Mouse (Mus musculus): ENCODE measurements at regions not wholly inside any gene's neighbourhood (a gene's known extent, or its start where the extent isn't known, plus 50 kb on each side); places are given as distances from the start of the nearest gene placed in this dataset.

DNA sequence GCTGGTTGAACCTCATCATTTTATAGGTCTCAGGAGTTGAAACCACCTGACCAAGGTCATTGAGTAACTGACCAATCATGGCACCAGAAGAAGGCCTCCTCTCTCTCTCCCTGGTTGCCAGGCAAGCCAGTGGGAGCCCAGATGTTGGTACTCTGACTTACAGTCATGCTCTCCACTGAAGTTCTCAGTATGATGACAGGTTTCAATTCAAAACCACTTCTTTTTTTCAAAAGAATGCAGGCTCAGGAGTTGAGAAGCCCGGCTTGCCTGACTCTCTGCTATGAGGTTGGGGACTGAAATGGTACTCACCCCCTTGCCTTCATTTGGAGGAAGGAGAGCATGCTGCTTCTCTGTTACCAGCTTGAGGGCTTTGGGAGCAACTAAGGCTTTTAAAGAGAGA lies 111.6 kb upstream of the Rpl34 start:
- no peak for DNase-seq (ENCODE audit: low read depth)
- no peak for TF ChIP-seq CTCF (IDR thresholded peaks at IDR 0.05; ENCODE audit: borderline replicate concordance, extremely low read depth, insufficient read depth, insufficient read length)
- no peak for TF ChIP-seq POLR2A (IDR thresholded peaks at IDR 0.05; ENCODE audit: borderline replicate concordance, extremely low read depth, insufficient read depth, insufficient read length, poor library complexity, severe bottlenecking)

DNA sequence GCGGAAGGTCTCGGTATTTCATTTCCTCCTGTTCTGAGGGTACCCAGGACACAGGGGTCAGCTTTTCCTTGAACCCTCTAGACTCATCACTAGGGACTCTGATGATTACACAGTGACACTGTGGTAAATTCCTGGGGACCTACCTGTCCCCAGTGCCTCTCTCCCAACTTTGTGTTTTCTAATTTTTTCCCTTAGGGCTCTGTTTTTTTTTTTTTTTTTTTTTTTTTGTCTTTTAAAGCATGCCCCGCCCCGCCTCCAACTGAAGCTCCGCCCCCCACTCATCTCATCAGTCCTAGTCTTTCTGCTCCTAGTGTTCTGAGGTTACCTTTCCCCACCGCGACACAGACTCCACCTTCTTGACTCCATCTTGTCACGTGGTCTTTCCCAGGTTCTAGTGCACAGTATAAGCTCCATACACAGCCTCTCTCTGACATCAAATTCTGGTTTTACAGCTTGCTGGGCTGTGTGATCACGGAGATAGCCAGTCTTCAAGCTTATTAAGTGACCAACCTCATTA lies 109.8 kb upstream of the Rpl34 start:
- no peak for TF ChIP-seq CTCF (IDR thresholded peaks at IDR 0.05; ENCODE audit: borderline replicate concordance, extremely low read depth, insufficient read depth, insufficient read length)
- no peak for TF ChIP-seq POLR2A (IDR thresholded peaks at IDR 0.05; ENCODE audit: borderline replicate concordance, extremely low read depth, insufficient read depth, insufficient read length, poor library complexity, severe bottlenecking)
- DNase-seq (ENCODE audit: low read depth): no peak

DNA sequence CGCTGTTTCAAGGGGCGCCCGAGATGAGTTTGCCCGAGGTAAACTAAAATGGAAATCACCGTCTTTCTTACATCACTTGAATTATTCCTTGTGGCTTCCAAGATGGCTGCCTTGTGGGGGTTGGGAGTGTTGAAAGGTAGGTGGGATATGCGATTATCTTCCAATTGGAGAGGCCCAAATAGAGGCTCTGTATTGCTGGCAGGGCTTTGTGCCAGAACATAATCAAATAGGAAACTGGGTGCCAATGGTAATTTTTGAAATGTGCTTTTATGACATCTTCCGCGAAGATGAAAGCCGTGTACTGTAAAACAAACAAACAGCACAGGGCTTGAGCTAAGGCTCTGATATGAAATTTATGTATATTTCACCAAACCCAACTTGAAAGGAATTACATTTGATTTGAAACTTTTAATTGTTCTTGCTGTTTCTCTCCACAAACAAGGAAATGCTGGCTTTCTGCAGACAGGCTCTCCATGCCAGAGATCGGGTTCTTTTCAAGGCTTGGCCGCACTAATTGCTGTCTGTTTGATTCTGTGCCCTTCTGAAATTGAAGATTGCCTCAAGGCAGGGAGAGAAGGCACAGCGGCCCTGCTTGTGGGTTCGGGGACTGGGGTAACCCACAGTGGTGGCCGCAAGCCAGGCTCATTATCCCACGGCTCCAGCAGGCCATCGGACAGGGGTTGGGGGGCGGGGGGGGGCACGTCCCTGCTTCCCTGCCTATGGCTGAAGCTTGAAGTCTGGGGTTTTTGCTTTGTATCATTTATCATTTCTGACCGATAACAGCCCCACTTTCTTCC lies 108.6 kb upstream of the Rpl34 start:
- DNase-seq (ENCODE audit: low read depth): peak; percentile 91

DNA sequence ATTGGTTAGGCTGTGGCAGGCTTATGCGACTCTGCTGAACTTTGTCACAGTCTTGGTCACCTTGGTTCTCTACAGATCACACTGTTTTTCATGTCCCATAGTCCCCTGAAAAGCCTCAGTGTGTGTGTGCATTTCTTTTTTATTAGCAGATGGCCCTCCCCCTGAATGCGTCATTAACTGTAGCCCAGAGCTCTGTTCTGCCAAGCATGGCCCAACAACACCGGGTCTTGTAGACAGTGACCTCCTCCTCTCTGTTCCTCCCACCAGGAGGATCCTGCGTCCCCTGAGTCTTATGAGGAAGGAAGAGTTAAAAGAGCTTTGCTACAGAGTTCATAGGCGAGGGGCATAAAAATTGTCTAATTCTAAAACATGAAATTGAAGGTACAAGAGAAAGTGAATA lies 103.5 kb upstream of the Rpl34 start:
- DNase-seq (ENCODE audit: low read depth): no peak
- TF ChIP-seq POLR2A (IDR thresholded peaks at IDR 0.05; ENCODE audit: borderline replicate concordance, extremely low read depth, insufficient read depth, insufficient read length, poor library complexity, severe bottlenecking): no peak
- TF ChIP-seq CTCF (IDR thresholded peaks at IDR 0.05; ENCODE audit: borderline replicate concordance, extremely low read depth, insufficient read depth, insufficient read length): no peak

More for the DNA sequence above, 108.6 kb upstream of the Rpl34 start:
- TF ChIP-seq POLR2A (IDR thresholded peaks at IDR 0.05; ENCODE audit: borderline replicate concordance, extremely low read depth, insufficient read depth, insufficient read length, poor library complexity, severe bottlenecking) (no peak), CTCF (IDR thresholded peaks at IDR 0.05; ENCODE audit: borderline replicate concordance, extremely low read depth, insufficient read depth, insufficient read length) (no peak)

DNA sequence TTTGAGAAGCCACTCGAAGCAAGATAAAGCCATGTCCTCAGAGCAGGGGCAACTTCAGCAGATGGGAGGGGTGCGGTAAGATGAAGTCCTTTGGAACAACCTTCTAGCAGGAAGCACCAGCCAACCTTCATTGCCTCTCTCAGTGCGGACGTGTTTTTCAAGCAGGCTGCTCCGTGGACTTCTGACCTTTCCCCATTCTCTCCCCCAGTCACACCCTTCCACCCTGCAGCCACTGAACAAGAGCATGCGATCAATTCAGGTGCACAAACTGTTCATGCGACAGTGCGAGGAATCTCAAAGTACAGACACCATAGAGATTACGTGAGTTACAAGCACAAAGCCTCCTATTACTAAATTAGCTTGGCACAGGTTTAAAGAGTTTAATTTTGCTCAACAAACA lies 102.9 kb upstream of the Rpl34 start:
- TF ChIP-seq POLR2A (IDR thresholded peaks at IDR 0.05; ENCODE audit: borderline replicate concordance, extremely low read depth, insufficient read depth, insufficient read length, poor library complexity, severe bottlenecking): no peak
- no peak for TF ChIP-seq CTCF (IDR thresholded peaks at IDR 0.05; ENCODE audit: borderline replicate concordance, extremely low read depth, insufficient read depth, insufficient read length)

DNA sequence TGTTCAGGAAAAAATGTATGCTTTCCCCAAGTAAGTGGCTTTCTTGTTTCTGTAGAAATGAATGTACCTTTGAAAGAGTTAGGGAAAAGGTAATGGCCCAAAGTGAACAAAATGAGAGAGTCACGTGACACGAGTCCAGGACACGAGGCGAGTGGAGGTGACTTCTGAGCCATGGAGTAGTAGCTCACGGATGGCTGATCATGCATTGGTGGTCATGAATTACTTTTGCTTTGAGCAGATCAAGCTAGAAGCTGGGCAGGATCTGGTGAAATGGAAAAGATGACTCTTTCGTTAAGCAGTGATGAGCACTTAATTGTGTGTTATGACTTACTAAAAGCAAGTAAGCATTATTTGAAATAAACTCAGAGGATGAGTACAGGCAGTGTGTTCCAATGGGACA lies 101.6 kb upstream of the Rpl34 start:
- TF ChIP-seq CTCF (IDR thresholded peaks at IDR 0.05; ENCODE audit: borderline replicate concordance, extremely low read depth, insufficient read depth, insufficient read length) (no peak), POLR2A (IDR thresholded peaks at IDR 0.05; ENCODE audit: borderline replicate concordance, extremely low read depth, insufficient read depth, insufficient read length, poor library complexity, severe bottlenecking) (no peak)
- no peak for DNase-seq (ENCODE audit: low read depth)

More for the DNA sequence above, 102.9 kb upstream of the Rpl34 start:
- DNase-seq (ENCODE audit: low read depth): no peak

DNA sequence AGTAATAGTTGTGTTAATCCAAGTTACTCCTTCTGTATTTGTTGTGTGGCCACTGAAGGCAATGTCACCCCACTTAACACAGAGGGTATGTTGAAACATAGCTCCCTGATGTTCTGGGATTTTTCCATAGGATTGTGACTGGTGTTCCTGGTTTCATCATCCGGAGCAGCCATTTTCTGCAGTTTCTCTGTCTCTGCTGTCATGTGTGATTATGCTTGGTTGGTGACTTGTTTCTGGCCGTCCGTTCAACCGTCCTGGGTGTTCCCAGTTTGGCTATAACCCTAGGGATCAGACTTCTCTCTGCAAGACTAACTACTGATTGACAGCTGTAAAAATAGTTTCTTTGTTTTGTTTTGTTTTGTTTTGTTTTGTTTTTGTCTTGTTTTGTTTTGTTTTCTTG lies 98.1 kb upstream of the Rpl34 start:
- TF ChIP-seq CTCF (IDR thresholded peaks at IDR 0.05; ENCODE audit: borderline replicate concordance, extremely low read depth, insufficient read depth, insufficient read length) (no peak), POLR2A (IDR thresholded peaks at IDR 0.05; ENCODE audit: borderline replicate concordance, extremely low read depth, insufficient read depth, insufficient read length, poor library complexity, severe bottlenecking) (no peak)
- no peak for DNase-seq (ENCODE audit: low read depth)

DNA sequence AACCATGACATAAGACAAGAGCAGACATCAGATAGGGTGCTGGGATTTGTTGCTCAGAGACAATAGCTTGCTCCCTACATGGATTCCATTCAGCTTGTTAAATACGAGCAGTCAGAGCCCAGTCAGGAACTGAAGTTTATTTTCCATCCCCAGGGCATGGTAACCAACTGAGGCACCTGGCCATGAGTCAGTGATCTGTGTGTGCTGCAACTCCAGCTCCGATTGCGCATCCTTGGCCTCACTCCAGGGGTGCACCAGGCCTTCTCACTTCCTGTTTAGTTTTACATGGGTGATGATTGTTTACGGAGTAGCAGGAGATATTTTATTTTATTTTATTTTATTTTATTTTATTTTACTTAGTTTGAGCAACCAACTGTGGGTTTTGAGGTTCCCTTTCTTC lies 97.7 kb upstream of the Rpl34 start:
- no peak for DNase-seq (ENCODE audit: low read depth)
- TF ChIP-seq POLR2A (IDR thresholded peaks at IDR 0.05; ENCODE audit: borderline replicate concordance, extremely low read depth, insufficient read depth, insufficient read length, poor library complexity, severe bottlenecking) (no peak), CTCF (IDR thresholded peaks at IDR 0.05; ENCODE audit: borderline replicate concordance, extremely low read depth, insufficient read depth, insufficient read length) (no peak)

DNA sequence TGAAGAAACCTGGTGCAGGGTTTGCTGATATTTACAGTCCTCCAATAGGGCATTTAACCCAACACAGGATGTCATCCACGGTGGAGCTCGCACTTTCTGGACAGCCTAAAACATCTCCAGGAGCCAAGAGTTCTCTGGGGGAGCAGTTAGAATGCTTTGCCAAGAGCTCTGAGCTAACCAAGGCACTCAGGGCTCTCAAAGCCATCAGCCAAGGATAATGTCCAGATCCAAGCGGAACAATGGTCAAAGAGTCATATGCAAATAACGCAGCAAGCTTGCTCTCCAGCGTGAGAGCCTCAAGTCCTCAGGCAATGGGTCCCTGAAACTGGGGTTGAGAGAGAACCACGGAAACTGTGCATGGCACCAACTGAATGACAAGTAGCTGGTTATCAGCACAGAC lies 96.8 kb upstream of the Rpl34 start:
- TF ChIP-seq CTCF (IDR thresholded peaks at IDR 0.05; ENCODE audit: borderline replicate concordance, extremely low read depth, insufficient read depth, insufficient read length) (no peak), POLR2A (IDR thresholded peaks at IDR 0.05; ENCODE audit: borderline replicate concordance, extremely low read depth, insufficient read depth, insufficient read length, poor library complexity, severe bottlenecking) (no peak)
- no peak for DNase-seq (ENCODE audit: low read depth)

DNA sequence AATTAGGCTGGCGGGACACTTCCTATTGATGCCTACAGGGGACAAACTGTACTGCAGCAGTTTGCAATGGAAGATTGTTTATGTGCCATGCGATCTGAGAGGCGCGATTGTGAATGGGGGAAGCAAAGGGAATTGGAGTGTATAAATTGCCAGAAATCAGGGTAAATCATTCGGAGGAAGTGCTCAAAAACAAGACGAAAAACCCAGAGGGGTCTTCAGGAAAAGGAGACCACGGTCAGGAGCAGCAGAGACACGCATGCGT lies 89.6 kb upstream of the Rpl34 start:
- peak; percentile 34 for DNase-seq (ENCODE audit: low read depth)
- TF ChIP-seq CTCF (IDR thresholded peaks at IDR 0.05; ENCODE audit: borderline replicate concordance, extremely low read depth, insufficient read depth, insufficient read length): no peak
- no peak for TF ChIP-seq POLR2A (IDR thresholded peaks at IDR 0.05; ENCODE audit: borderline replicate concordance, extremely low read depth, insufficient read depth, insufficient read length, poor library complexity, severe bottlenecking)

DNA sequence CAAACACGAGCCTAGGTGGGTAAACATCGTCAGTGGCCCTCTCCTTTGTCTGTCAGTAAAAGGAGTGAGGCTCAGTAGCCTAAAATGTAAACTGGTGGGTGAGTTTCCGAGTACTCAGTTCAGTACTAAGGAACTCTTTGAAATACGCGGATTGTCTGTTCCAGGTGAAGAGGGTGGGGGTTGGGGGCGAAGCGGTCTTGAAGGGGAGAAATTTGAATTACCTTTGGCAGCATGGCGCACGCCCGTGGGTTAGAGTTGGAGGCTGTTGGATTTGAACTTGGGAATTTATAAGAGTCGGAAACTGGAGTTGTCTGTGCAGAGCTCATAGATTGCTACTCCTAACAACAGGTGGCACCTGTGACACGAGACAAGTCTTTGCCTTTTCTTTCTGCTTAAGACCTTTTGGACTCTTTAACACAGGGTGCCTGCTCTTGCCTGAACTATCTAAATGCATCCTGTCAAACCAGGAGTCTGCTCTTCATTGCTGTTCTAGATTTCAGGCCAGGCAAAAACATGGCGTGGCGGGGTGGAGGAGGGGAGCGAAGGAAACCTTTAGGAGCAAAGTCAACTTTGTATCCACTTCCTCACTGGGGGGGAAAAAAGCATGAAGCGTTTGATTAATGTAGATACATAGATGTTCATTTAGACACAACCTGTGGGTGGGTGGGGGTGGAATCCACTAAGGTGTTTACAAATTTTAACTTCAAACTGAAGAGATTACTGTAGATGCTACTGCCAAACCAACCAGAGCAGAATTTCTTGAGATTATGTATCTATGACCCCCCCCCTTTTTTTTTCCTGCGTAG lies 89.0 kb upstream of the Rpl34 start:
- no peak for TF ChIP-seq POLR2A (IDR thresholded peaks at IDR 0.05; ENCODE audit: borderline replicate concordance, extremely low read depth, insufficient read depth, insufficient read length, poor library complexity, severe bottlenecking)
- TF ChIP-seq CTCF (IDR thresholded peaks at IDR 0.05; ENCODE audit: borderline replicate concordance, extremely low read depth, insufficient read depth, insufficient read length): no peak
- no peak for DNase-seq (ENCODE audit: low read depth)
